Mouse (Mus musculus): ENCODE results near the gene Nrn1.

The Nrn1 gene

GRCm38 (mm10) chr13:36734731-36735571 lies at the start of gene Nrn1:
Gene Nrn1 (minus strand): TSS chr13:36735131.
- DNase-seq (ENCODE audit: low spot score in 2 of 2): no peak

DNA sequence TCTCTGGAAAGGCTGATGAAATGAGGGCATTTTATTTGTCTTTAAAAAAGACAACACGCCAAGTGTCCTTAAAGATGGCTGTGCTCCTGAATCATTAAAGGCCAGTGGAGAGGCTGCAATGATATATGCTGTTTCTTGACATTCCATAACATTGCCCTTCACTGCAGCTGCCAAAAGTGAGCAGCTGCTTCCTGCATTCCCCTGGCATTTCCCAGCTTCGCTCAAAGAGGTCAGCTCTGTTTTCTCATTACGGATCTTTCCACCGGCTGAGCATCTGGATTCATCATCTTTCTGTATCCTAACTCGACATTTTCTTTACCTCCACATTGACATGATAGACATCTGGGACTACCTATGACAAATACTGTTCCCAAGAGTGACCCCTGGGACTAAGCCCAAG lies 44.7 kb upstream of the Nrn1 start:
- DNase-seq (ENCODE audit: low spot score in 2 of 2): no peak

DNA sequence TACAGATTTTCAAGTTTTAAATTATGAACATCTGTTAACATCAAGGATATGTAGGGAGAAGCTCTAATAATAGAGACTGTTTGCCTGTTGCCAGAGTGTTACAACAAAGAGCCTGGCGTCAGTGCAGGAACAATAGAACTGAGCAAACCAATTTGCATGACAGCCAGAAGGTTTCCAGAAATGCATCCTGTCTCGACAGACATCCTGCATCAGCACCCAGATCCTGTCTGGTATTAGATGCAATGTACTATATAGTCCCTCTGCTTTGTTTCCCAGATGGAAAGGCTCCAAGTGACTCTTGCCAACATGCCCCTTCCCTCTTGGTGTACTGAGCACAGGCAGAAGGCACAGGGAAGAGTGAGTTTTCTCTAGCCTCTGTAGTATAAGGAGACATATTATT lies 31.9 kb upstream of the Nrn1 start:
- no peak for DNase-seq (ENCODE audit: low spot score in 2 of 2)

- DNase-seq (ENCODE audit: low spot score in 2 of 2): no peak
Measured at GRCm38 (mm10) chr13:36751861-36752260, 16.9 kb upstream of the Nrn1 start.

GRCm38 (mm10) chr13:36750056-36750455 lies 15.1 kb upstream of the Nrn1 start:
- DNase-seq (ENCODE audit: low spot score in 2 of 2): no peak

- no peak for DNase-seq (ENCODE audit: low spot score in 2 of 2)
Measured at GRCm38 (mm10) chr13:36736619-36736996, 1.7 kb upstream of the Nrn1 start.

GRCm38 (mm10) chr13:36735901-36736618 lies 1.1 kb upstream of the Nrn1 start:
- peak; percentile 31 to 34 for DNase-seq (ENCODE audit: low spot score in 2 of 2)

- DNase-seq (ENCODE audit: low spot score in 2 of 2): no peak
Measured at GRCm38 (mm10) chr13:36733989-36734690, 791 bp downstream of the Nrn1 start.

- DNase-seq (ENCODE audit: low spot score in 2 of 2): no peak
Measured at GRCm38 (mm10) chr13:36733566-36733965, 1.4 kb downstream of the Nrn1 start.

- DNase-seq (ENCODE audit: low spot score in 2 of 2): no peak
Measured at GRCm38 (mm10) chr13:36732891-36733490, 1.9 kb downstream of the Nrn1 start.

DNA sequence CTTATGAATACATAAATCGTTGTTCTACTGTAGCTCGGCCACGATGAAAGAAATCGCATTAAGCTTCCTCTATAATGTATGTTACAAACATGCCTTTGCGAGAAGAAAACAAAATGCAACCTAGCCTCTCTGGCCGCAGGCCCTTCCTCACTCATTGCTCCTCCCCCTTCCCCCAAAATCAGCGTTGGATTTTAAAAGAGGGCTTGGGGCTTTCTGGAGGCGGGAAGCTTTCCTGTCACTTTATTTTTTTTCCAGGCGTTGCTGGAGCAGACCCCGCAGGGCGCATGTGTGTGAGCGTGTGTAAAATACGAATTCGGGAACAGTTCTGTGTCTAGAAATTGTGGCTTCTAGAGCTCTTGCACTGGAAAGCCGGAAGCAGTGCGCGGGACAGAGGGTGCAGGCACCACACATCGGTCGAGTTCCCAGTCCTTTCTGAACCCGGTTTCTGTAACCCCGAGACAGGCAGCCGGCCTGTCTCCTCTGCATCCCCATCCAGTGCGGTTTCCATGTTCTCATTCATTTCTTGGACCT lies 2.9 kb downstream of the Nrn1 start:
- DNase-seq (ENCODE audit: low spot score in 2 of 2): no peak

DNA sequence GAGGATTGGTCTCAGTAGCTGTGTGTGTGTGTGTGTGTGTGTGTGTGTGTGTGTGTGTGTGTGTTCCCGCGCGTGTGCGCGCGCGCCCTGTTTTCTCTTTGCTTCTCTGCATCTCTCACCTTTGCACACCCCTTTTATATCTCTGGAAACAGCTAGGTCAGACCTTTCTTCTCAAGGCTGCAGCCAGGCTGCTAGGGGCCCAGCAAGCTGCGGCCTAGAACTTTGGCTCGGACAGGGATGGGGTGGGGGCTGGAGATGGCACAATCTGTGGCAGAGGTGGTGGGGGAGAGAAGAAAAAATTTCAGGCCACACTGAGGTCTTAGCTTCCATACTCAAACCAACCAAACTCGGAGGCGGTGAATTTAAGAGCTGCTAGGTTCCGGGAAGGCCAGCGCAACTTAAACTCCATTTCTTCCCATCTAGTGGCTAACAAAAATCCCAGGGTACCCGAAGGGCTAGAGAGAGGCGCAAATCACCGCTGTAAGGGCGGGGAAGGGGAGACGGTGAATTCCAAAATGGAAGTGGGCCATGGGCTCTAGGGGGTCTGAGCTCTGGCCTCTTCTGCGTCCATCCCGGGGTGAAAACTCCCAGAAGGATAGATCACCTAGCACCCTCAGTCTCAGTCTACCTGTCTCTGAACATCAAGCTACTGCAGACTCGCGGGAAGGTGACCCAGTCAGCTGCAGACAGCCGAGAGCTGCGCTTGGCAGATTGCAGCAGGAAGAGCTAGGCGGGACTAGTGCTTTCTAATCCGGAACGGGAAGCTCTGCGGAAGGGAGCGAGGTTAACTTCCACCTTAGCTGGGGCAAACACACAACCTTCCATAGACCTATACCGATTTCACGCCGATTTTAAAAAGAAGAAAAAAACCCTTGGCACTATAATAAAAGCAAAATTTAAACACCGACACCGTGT lies 3.7 kb downstream of the Nrn1 start:
- DNase-seq (ENCODE audit: low spot score in 2 of 2): peak; percentile 20 to 47

DNA sequence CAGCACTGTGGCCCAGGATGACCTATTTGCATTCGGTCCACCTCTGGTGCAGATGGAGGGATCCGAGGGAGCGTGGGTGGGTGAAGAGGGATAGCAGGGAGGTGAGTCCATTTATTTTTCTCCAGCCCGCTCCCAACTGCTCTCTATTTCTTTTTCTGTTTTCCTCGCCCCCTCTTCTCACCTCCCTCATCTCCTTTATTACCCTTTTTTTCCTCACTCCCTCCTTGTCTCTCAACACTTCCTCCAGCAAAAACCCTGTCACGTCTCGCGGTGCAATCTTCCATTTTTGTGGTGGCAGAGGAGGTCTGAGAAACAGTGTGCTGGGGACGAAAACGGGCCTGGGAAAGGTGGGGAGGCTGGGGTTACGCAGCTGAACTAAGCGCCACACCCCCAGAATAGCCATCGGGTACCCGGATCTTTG lies 4.6 kb downstream of the Nrn1 start:
- DNase-seq (ENCODE audit: low spot score in 2 of 2): no peak

- DNase-seq (ENCODE audit: low spot score in 2 of 2): no peak
Measured at GRCm38 (mm10) chr13:36729731-36730340, 5.1 kb downstream of the Nrn1 start.

DNA sequence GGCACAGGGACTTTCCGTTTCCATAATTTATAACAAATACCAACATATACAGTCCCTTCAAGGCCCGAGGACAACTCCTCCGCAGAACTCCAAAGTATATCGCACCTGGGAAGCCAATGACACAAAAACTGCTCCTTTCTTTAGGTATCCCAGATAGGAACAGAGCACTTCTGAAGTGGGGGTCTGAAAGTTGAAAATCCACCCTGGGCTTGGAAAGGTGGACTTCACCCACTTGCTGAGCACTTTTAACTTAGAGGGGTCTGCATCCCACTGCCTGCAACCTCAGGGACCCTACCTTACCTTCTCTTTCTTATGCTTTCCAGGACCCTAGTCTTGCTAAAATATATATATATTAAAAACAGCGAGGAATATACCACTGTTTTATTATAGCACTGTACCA lies 6.4 kb downstream of the Nrn1 start:
- no peak for DNase-seq (ENCODE audit: low spot score in 2 of 2)

- DNase-seq (ENCODE audit: low spot score in 2 of 2): no peak
Measured at GRCm38 (mm10) chr13:36727779-36728470, 7.0 kb downstream of the Nrn1 start.

- DNase-seq (ENCODE audit: low spot score in 2 of 2): no peak
Measured at GRCm38 (mm10) chr13:36726951-36727778, 7.8 kb downstream of the Nrn1 start.

- DNase-seq (ENCODE audit: low spot score in 2 of 2): no peak
Measured at GRCm38 (mm10) chr13:36726551-36726950, 8.4 kb downstream of the Nrn1 start.

GRCm38 (mm10) chr13:36725881-36726280 lies 9.1 kb downstream of the Nrn1 start:
- DNase-seq (ENCODE audit: low spot score in 2 of 2): no peak

Data from thymus, postnatal 10 days (tissue).